In genomic region chr6:143941291-143941785, GRCm38 (mm10) we compare ENCODE assay signal across 13 mouse cellular contexts.
DNase-seq lines count a peak whose midpoint lies in the region; TF ChIP-seq lines count a peak whose summit lies in the region.
"Had no signal": no experiment of that assay in that cellular context is flagged by ENCODE, and none has a peak within 500 bp of the region (broad histone marks: within the 10 kb centered on the region; RNA-seq: fewer than 3 reads in every experiment).

No protein-coding gene starts in this region.

- H3K27me3 ChIP-seq in forebrain, embryonic 10.5 days (ENCODE audit: poor library complexity, severe bottlenecking): no peaks in the 10 kb centered on the region
- H3K27me3 ChIP-seq in midbrain, embryonic 10.5 days (ENCODE audit: low read depth, poor library complexity, severe bottlenecking): no peaks in the 10 kb centered on the region
- H3K27me3 ChIP-seq: limb, embryonic 13.5 days; lung, embryonic 15.5 days had no signal

- no peaks in the 10 kb centered on the region for H3K9me3 ChIP-seq in ES-E14 (ENCODE audit: control insufficient read depth, insufficient read depth, low read depth, low read length)
- no peaks in the 10 kb centered on the region; the same call in 1 of the 2 replicates for H3K9me3 ChIP-seq in forebrain, embryonic 10.5 days
- peaks cover 6% of the 10 kb centered on the region; the same call in 1 of the 2 replicates for H3K9me3 ChIP-seq in midbrain, embryonic 10.5 days (replicated peaks)
- H3K9me3 ChIP-seq: limb, embryonic 13.5 days; lung, embryonic 15.5 days had no signal

- in situ Hi-C loops in ES-E14 (cut with MboI; ENCODE audit: low sequenced_read_pairs in 2 of 2, unreplicated experiment in 2 of 2): no loop called here

- no peak overlapping the region for H3K27ac ChIP-seq in ES-E14 (ENCODE audit: insufficient read depth, low read depth, low read length, poor library complexity, severe bottlenecking)
- peak overlapping the region; percentile 83 for H3K27ac ChIP-seq in forebrain, embryonic 10.5 days
- H3K27ac ChIP-seq in midbrain, embryonic 10.5 days (replicated peaks): peak overlapping the region; percentile 63
- H3K27ac ChIP-seq: limb, embryonic 13.5 days; lung, embryonic 15.5 days had no signal

- H3K36me3 ChIP-seq in ES-E14 (ENCODE audit: control insufficient read depth, insufficient read depth, low read length, poor library complexity, severe bottlenecking): no peaks in the 10 kb centered on the region
- peaks cover 21% of the 10 kb centered on the region for H3K36me3 ChIP-seq in forebrain, embryonic 10.5 days (replicated peaks)
- no peaks in the 10 kb centered on the region for H3K36me3 ChIP-seq in midbrain, embryonic 10.5 days
- H3K36me3 ChIP-seq: G1E; lung, embryonic 15.5 days had no signal

- no peak overlapping the region for H3K9ac ChIP-seq in ES-E14 (ENCODE audit: insufficient read depth, low read depth, low read length, poor library complexity, severe bottlenecking)
- H3K9ac ChIP-seq: limb, embryonic 13.5 days; lung, embryonic 15.5 days had no signal

- no peak overlapping the region for H3K4me3 ChIP-seq in ES-E14 (ENCODE audit: insufficient read depth in 1 of 2, low read depth in 1 of 2, low read length in 2 of 2, poor library complexity in 1 of 2, severe bottlenecking in 1 of 2)
- H3K4me3 ChIP-seq in forebrain, embryonic 10.5 days: no peak overlapping the region
- no peak overlapping the region for H3K4me3 ChIP-seq in midbrain, embryonic 10.5 days
- H3K4me3 ChIP-seq: limb, embryonic 13.5 days; lung, embryonic 15.5 days had no signal

- WGBS in forebrain, embryonic 10.5 days: 8% methylated on average over 8 of the region's 8 CpGs
- WGBS in midbrain, embryonic 10.5 days: 15% methylated on average over 8 of the region's 8 CpGs

- no peaks in the 10 kb centered on the region for H3K4me1 ChIP-seq in ES-E14 (ENCODE audit: control insufficient read depth in 2 of 2, insufficient read depth in 2 of 2, low read length in 2 of 2, poor library complexity in 1 of 2)
- peaks cover 35% of the 10 kb centered on the region for H3K4me1 ChIP-seq in forebrain, embryonic 10.5 days
- peaks cover 18% of the 10 kb centered on the region for H3K4me1 ChIP-seq in midbrain, embryonic 10.5 days
- H3K4me1 ChIP-seq: limb, embryonic 13.5 days; lung, embryonic 15.5 days had no signal

- peak; percentile 25 for DNase-seq in ES-E14 (ENCODE audit: low read depth, low spot score)
- DNase-seq in ZHBTc4 (ENCODE audit: low read depth, low spot score): peak; percentile 15
- peak; percentile 59 for DNase-seq in forebrain, embryonic 10.5 days (ENCODE audit: extremely low spot score, low spot score)
- peak; percentile 45 for DNase-seq in midbrain, embryonic 10.5 days (ENCODE audit: low spot score)
- no peak for DNase-seq in urinary bladder, postnatal 14 days (ENCODE audit: low spot score)
- DNase-seq in gastrocnemius, adult 8-10 months (ENCODE audit: low spot score in 2 of 2): no peak
- no peak for DNase-seq in thymus, postnatal 25 days
- DNase-seq: adrenal gland, postnatal 10 days; cerebellum, adult 2 months; right cerebral cortex, postnatal 4 days had no signal

TF ChIP-seq in ES-E14, 5 proteins besides CTCF, POLR2A, EP300 and RAD21:
- no peak for TF ChIP-seq MAFK (IDR thresholded peaks at IDR 0.05; ENCODE audit: insufficient read depth, low read depth, low read length)
- no peak for TF ChIP-seq CHD2 (IDR thresholded peaks at IDR 0.05; ENCODE audit: low read depth, low read length)
- TF ChIP-seq ZNF384 (IDR thresholded peaks at IDR 0.05; ENCODE audit: low read depth, low read length): no peak
- TF ChIP-seq ZC3H11A (IDR thresholded peaks at IDR 0.05; ENCODE audit: borderline replicate concordance, low read depth, low read length): no peak
- TF ChIP-seq HCFC1 (IDR thresholded peaks at IDR 0.05; ENCODE audit: borderline replicate concordance, insufficient read depth, low read length): no peak

Comparison
In these comparisons a context has a peak if more than half of its experiments do, and no peak if none do; other contexts are left out.
1. DNase-seq: peak in ES-E14 (single experiment), ZHBTc4 (single experiment), forebrain, embryonic 10.5 days (single experiment) and midbrain, embryonic 10.5 days (single experiment); none in urinary bladder, postnatal 14 days (single experiment), gastrocnemius, adult 8-10 months (0 of 2) and thymus, postnatal 25 days (single experiment).